Mouse (Mus musculus): ENCODE results near the gene Arhgap10. TPM values are rescaled to one million over a fixed set of nuclear protein-coding genes. Genes with fewer than 3 reads are reported as not detected.

Arhgap10 gene
- polyA plus RNA-seq, 1 experiment = 4.0 TPM

GRCm38 (mm10) chr8:77282605-77283236 is 235.0 kb downstream of the Arhgap10 start:
- WGBS = 76% methylated on average over 7 of the region's 7 CpGs

GRCm38 (mm10) chr8:77279977-77280376 is 237.8 kb downstream of the Arhgap10 start:
- peaks cover 8% of the 10 kb centered on the region; the same call in 1 of the 2 replicates for H3K4me1 ChIP-seq (ENCODE audit: control insufficient read depth, insufficient read depth, insufficient read length, low read length)

More at GRCm38 (mm10) chr8:77282605-77283236, 235.0 kb downstream of the Arhgap10 start:
- TF ChIP-seq CTCF (IDR thresholded peaks at IDR 0.05; ENCODE audit: extremely low read depth, insufficient read length, insufficient replicate concordance, low read depth, low read length) (no peak), POLR2A (IDR thresholded peaks at IDR 0.05; ENCODE audit: low read depth, low read length) (no peak)
- Histone ChIP-seq H3K27me3 (ENCODE audit: control insufficient read depth, insufficient read depth, low read length) (no peaks in the 10 kb centered on the region), H3K36me3 (ENCODE audit: control insufficient read depth, insufficient read depth, low read length) (no peaks in the 10 kb centered on the region), H3K27ac (ENCODE audit: insufficient read depth, low read depth, low read length) (no peak overlapping the region), H3K4me3 (ENCODE audit: low read depth, low read length) (no peak overlapping the region), H3K4me1 (ENCODE audit: control insufficient read depth, insufficient read depth, insufficient read length, low read length) (no peaks in the 10 kb centered on the region; the same call in 1 of the 2 replicates)

GRCm38 (mm10) chr8:77278246-77278645 is 239.5 kb downstream of the Arhgap10 start:
- Histone ChIP-seq H3K27me3 (ENCODE audit: control insufficient read depth, insufficient read depth, low read length) (no peaks in the 10 kb centered on the region), H3K4me3 (ENCODE audit: low read depth, low read length) (no peak overlapping the region), H3K4me1 (ENCODE audit: control insufficient read depth, insufficient read depth, insufficient read length, low read length) (peaks cover 8% of the 10 kb centered on the region; the same call in 1 of the 2 replicates), H3K36me3 (ENCODE audit: control insufficient read depth, insufficient read depth, low read length) (no peaks in the 10 kb centered on the region), H3K27ac (ENCODE audit: insufficient read depth, low read depth, low read length) (no peak overlapping the region)
- TF ChIP-seq POLR2A (IDR thresholded peaks at IDR 0.05; ENCODE audit: low read depth, low read length) (no peak), CTCF (IDR thresholded peaks at IDR 0.05; ENCODE audit: extremely low read depth, insufficient read length, insufficient replicate concordance, low read depth, low read length) (no peak)
- 92% methylated on average over 4 of the region's 4 CpGs for WGBS

More at GRCm38 (mm10) chr8:77279977-77280376, 237.8 kb downstream of the Arhgap10 start:
- H3K4me3 ChIP-seq (ENCODE audit: low read depth, low read length) = no peak overlapping the region
- WGBS = 80% methylated on average over 3 of the region's 3 CpGs
- H3K27me3 ChIP-seq (ENCODE audit: control insufficient read depth, insufficient read depth, low read length) = no peaks in the 10 kb centered on the region
- H3K36me3 ChIP-seq (ENCODE audit: control insufficient read depth, insufficient read depth, low read length) = no peaks in the 10 kb centered on the region
- TF ChIP-seq POLR2A (IDR thresholded peaks at IDR 0.05; ENCODE audit: low read depth, low read length) (no peak), CTCF (IDR thresholded peaks at IDR 0.05; ENCODE audit: extremely low read depth, insufficient read length, insufficient replicate concordance, low read depth, low read length) (no peak)
- H3K27ac ChIP-seq (ENCODE audit: insufficient read depth, low read depth, low read length) = no peak overlapping the region

GRCm38 (mm10) chr8:77276827-77277226 is 240.9 kb downstream of the Arhgap10 start:
- no peak for TF ChIP-seq CTCF (IDR thresholded peaks at IDR 0.05; ENCODE audit: extremely low read depth, insufficient read length, insufficient replicate concordance, low read depth, low read length)
- TF ChIP-seq POLR2A (IDR thresholded peaks at IDR 0.05; ENCODE audit: low read depth, low read length) = no peak
- Histone ChIP-seq H3K4me1 (ENCODE audit: control insufficient read depth, insufficient read depth, insufficient read length, low read length) (peaks cover 8% of the 10 kb centered on the region; the same call in 1 of the 2 replicates), H3K27me3 (ENCODE audit: control insufficient read depth, insufficient read depth, low read length) (no peaks in the 10 kb centered on the region), H3K4me3 (ENCODE audit: low read depth, low read length) (no peak overlapping the region), H3K27ac (ENCODE audit: insufficient read depth, low read depth, low read length) (no peak overlapping the region), H3K36me3 (ENCODE audit: control insufficient read depth, insufficient read depth, low read length) (no peaks in the 10 kb centered on the region)
- 44% methylated on average over 10 of the region's 10 CpGs for WGBS

GRCm38 (mm10) chr8:77275571-77275970 is 242.2 kb downstream of the Arhgap10 start:
- Histone ChIP-seq H3K4me1 (ENCODE audit: control insufficient read depth, insufficient read depth, insufficient read length, low read length) (peaks cover 8% of the 10 kb centered on the region; the same call in 1 of the 2 replicates), H3K27me3 (ENCODE audit: control insufficient read depth, insufficient read depth, low read length) (no peaks in the 10 kb centered on the region), H3K36me3 (ENCODE audit: control insufficient read depth, insufficient read depth, low read length) (no peaks in the 10 kb centered on the region), H3K27ac (ENCODE audit: insufficient read depth, low read depth, low read length) (no peak overlapping the region), H3K4me3 (ENCODE audit: low read depth, low read length) (no peak overlapping the region)
- no peak for TF ChIP-seq POLR2A (IDR thresholded peaks at IDR 0.05; ENCODE audit: low read depth, low read length)
- no peak for TF ChIP-seq CTCF (IDR thresholded peaks at IDR 0.05; ENCODE audit: extremely low read depth, insufficient read length, insufficient replicate concordance, low read depth, low read length)
- WGBS = 88% methylated on average over 5 of the region's 5 CpGs

DNA sequence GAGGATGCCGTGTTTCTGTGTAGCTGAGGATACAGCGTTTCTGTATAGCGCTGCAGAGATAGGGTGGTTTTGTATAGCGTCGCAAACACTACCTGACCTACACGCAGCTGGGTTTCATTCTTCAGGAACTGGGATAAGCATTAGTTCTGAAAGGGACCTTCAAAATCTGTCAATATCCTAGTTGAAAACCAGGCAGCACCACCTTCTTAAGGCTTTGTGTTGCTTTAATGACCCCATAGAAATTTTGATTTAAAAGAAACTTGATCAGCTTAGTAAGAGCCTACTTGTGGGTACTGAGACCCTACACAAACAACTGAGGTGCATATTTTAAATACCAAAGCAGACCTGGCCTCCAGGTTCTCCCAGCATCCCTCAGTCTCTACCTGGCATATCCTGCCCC is 245.6 kb downstream of the Arhgap10 start:
- Histone ChIP-seq H3K36me3 (ENCODE audit: control insufficient read depth, insufficient read depth, low read length) (no peaks in the 10 kb centered on the region), H3K4me1 (ENCODE audit: control insufficient read depth, insufficient read depth, insufficient read length, low read length) (peaks cover 10% of the 10 kb centered on the region; the same call in 1 of the 2 replicates), H3K27me3 (ENCODE audit: control insufficient read depth, insufficient read depth, low read length) (no peaks in the 10 kb centered on the region), H3K4me3 (ENCODE audit: low read depth, low read length) (no peak overlapping the region), H3K27ac (ENCODE audit: insufficient read depth, low read depth, low read length) (no peak overlapping the region)
- no peak for TF ChIP-seq CTCF (IDR thresholded peaks at IDR 0.05; ENCODE audit: extremely low read depth, insufficient read length, insufficient replicate concordance, low read depth, low read length)
- TF ChIP-seq POLR2A (IDR thresholded peaks at IDR 0.05; ENCODE audit: low read depth, low read length) = no peak
- WGBS = 90% methylated on average over 6 of the region's 6 CpGs

DNA sequence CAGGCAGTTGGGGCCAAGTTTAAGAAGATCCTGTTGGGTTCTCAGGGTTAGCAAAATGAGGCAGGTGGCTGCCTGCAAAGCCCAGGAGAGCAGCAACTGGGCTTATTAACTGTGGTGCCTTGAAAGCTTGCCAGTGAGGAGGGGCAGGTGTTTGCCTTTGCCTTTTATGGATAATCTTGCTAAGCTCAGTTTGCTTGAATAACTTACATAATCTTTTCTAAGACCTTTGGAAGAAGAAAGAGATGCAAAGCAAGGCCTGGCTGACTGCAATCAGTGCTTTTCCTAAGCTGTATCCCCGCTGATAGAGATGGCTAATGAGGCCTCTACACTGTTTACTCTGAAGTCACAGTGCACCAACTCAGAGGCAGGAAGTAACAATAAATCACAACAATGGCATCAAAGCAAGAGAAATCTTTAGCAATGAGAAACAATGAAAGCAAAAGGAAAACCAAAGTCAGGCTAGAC is 249.8 kb downstream of the Arhgap10 start:
- WGBS = 24% methylated on average over 1 of the region's 1 CpGs

More for the DNA sequence above, 249.8 kb downstream of the Arhgap10 start:
- H3K36me3 ChIP-seq (ENCODE audit: control insufficient read depth, insufficient read depth, low read length) = no peaks in the 10 kb centered on the region
- 0 out of 2 replicates have a peak, but pooled peaks cover 3% of the 10 kb centered on the region for H3K4me1 ChIP-seq (ENCODE audit: control insufficient read depth, insufficient read depth, insufficient read length, low read length)
- no peak for TF ChIP-seq CTCF (IDR thresholded peaks at IDR 0.05; ENCODE audit: extremely low read depth, insufficient read length, insufficient replicate concordance, low read depth, low read length)
- no peak for TF ChIP-seq POLR2A (IDR thresholded peaks at IDR 0.05; ENCODE audit: low read depth, low read length)
- no peaks in the 10 kb centered on the region for H3K27me3 ChIP-seq (ENCODE audit: control insufficient read depth, insufficient read depth, low read length)
- H3K27ac ChIP-seq (ENCODE audit: insufficient read depth, low read depth, low read length) = no peak overlapping the region
- H3K4me3 ChIP-seq (ENCODE audit: low read depth, low read length) = no peak overlapping the region
